ENCODE assay signal across 29 mouse cellular contexts in genomic region chr16:22879945-22880595, GRCm38 (mm10). TPM values are rescaled to one million over a fixed set of nuclear protein-coding genes. Genes with fewer than 3 reads are reported as not detected.
DNase-seq lines count a peak whose midpoint lies in the region; TF ChIP-seq lines count a peak whose summit lies in the region.
"Had no signal": no experiment of that assay in that cellular context is flagged by ENCODE, and none has a peak within 500 bp of the region (broad histone marks: within the 10 kb centered on the region; RNA-seq: fewer than 3 reads in every experiment).

No protein-coding gene starts in this region.

- peak overlapping the region; percentile 78 for H3K9ac ChIP-seq in liver, adult 2 months (ENCODE audit: low read depth, low read length)
- H3K9ac ChIP-seq: embryonic facial prominence, embryonic 12.5 days; hindbrain, embryonic 13.5 days; limb, embryonic 13.5 days; lung, embryonic 14.5 days; neural tube, embryonic 12.5 days had no signal

- peaks cover 41% of the 10 kb centered on the region for H3K4me1 ChIP-seq in liver, adult 2 months (ENCODE audit: control insufficient read depth, insufficient read depth, low read length)
- H3K4me1 ChIP-seq: hindbrain, embryonic 13.5 days; neural tube, embryonic 12.5 days had no signal

- H3K4me3 ChIP-seq in liver, adult 2 months (ENCODE audit: insufficient read depth, low read depth, low read length) = peak overlapping the region; percentile 36
- H3K4me3 ChIP-seq: embryonic facial prominence, embryonic 12.5 days; heart, embryonic 10.5 days; hindbrain, embryonic 13.5 days; limb, embryonic 13.5 days; neural tube, embryonic 12.5 days had no signal

- TF ChIP-seq CTCF in liver, adult 2 months (IDR thresholded peaks at IDR 0.05; ENCODE audit: low read depth, low read length) = no peak

- H3K36me3 ChIP-seq in liver, adult 2 months (ENCODE audit: control insufficient read depth, insufficient read depth, low read length) = no peaks in the 10 kb centered on the region
- H3K36me3 ChIP-seq: embryonic facial prominence, embryonic 12.5 days; G1E; heart, embryonic 10.5 days; hindbrain, embryonic 13.5 days; limb, embryonic 13.5 days; neural tube, embryonic 12.5 days had no signal

- 0 out of 2 replicates have a peak, but pooled peaks have one; percentile 31 for TF ChIP-seq POLR2A in liver, adult 2 months (IDR thresholded peaks at IDR 0.05; ENCODE audit: extremely low read depth, insufficient read depth, low read length)

- WGBS in liver, adult 2 months = 14% methylated on average over 7 of the region's 7 CpGs

- no peaks in the 10 kb centered on the region for H3K79me2 ChIP-seq in liver, adult 2 months (ENCODE audit: control insufficient read depth, insufficient read depth, low read length)

- H3K27ac ChIP-seq in liver, adult 2 months (replicated peaks; ENCODE audit: insufficient read depth, low read depth, low read length) = peak overlapping the region; percentile 100
- H3K27ac ChIP-seq: heart, embryonic 10.5 days; hindbrain, embryonic 13.5 days; limb, embryonic 13.5 days; macrophage; neural tube, embryonic 12.5 days had no signal

- peak; percentile 23 for DNase-seq in adrenal gland, postnatal 14 days
- DNase-seq in adrenal gland, postnatal 25 days = no peak
- peak; percentile 82 for DNase-seq in liver, adult 2 months (ENCODE audit: extremely low read depth, low read depth, low spot score)
- no peak for DNase-seq in liver
- DNase-seq in testis, postnatal 14 days (ENCODE audit: low spot score) = peak; percentile 27
- no peak for DNase-seq in testis, postnatal 10 days (ENCODE audit: low spot score)
- DNase-seq in thymus, postnatal 14 days = no peak
- DNase-seq: adrenal gland, adult 8-10 months; cerebellum, adult 11 months; kidney, adult 11 months; kidney, postnatal 10 days; lung, embryonic 14.5 days; right cerebral cortex, postnatal 25 days; thymus, adult 2 months had no signal

- no peaks in the 10 kb centered on the region for H3K27me3 ChIP-seq in liver, adult 2 months (ENCODE audit: control insufficient read depth, insufficient read depth, low read length)
- H3K27me3 ChIP-seq: hindbrain, embryonic 13.5 days; limb, embryonic 13.5 days; neural tube, embryonic 12.5 days had no signal

RNA-seq across cellular contexts. Expression of gene Ahsg, which starts 11.0 kb away (rescaled TPM):
- total RNA-seq in adrenal gland, postnatal 14 days (2021) = 223 and 3,596 TPM in 2 replicates
- 1.6 and 132 TPM in 2 replicates for total RNA-seq in adrenal gland, postnatal 25 days (2021)
- total RNA-seq in liver, adult 2 months (2014; rRNA removed) = 10,308 and 11,624 TPM in 2 replicates
- 17,109 and 17,601 TPM in 2 replicates for polyA plus RNA-seq in liver, adult 2 months (2012; rRNA removed)
- total RNA-seq: layer of hippocampus, adult 18-20 months; layer of hippocampus, postnatal 25 days; left cerebral cortex, postnatal 10 days; monocyte, adult 5-6 weeks had no signal
- polyA plus RNA-seq: embryonic facial prominence, embryonic 12.5 days; hindbrain, embryonic 13.5 days; limb, embryonic 13.5 days; macrophage had no signal

RNA-seq across cellular contexts. Expression of gene Dnajb11, which starts 22.4 kb away (rescaled TPM):
- 73.5 and 73.9 TPM in 2 replicates for total RNA-seq in adrenal gland, postnatal 14 days (2021)
- total RNA-seq in adrenal gland, postnatal 25 days (2021) = 71.4 and 71.9 TPM in 2 replicates
- 62.0 and 67.7 TPM in 2 replicates for total RNA-seq in liver, adult 2 months (2014; rRNA removed)
- polyA plus RNA-seq in liver, adult 2 months (2012; rRNA removed) = 20.7 and 23.9 TPM in 2 replicates

RNA-seq across cellular contexts. Expression of gene Tbccd1, which starts 22.6 kb away (rescaled TPM):
- 18.3 and 18.5 TPM in 2 replicates for total RNA-seq in adrenal gland, postnatal 14 days (2021)
- 16.4 and 23.6 TPM in 2 replicates for total RNA-seq in adrenal gland, postnatal 25 days (2021)
- 22.7 and 24.0 TPM in 2 replicates for total RNA-seq in liver, adult 2 months (2014; rRNA removed)
- 16.9 and 19.9 TPM in 2 replicates for polyA plus RNA-seq in liver, adult 2 months (2012; rRNA removed)

RNA-seq across cellular contexts. Expression of gene Fetub, which starts 38.1 kb away (rescaled TPM):
- 30.2 and 120 TPM in 2 replicates for total RNA-seq in adrenal gland, postnatal 14 days (2021)
- total RNA-seq in adrenal gland, postnatal 25 days (2021) = 78.1 and 82.3 TPM in 2 replicates
- 107 and 165 TPM in 2 replicates for total RNA-seq in liver, adult 2 months (2014; rRNA removed)
- 414 and 419 TPM in 2 replicates for polyA plus RNA-seq in liver, adult 2 months (2012; rRNA removed)
- total RNA-seq: monocyte, adult 5-6 weeks had no signal
- polyA plus RNA-seq: embryonic facial prominence, embryonic 12.5 days; forebrain, embryonic 16.5 days; heart, embryonic 10.5 days; heart, postnatal 0 days; hindbrain, embryonic 13.5 days; limb, embryonic 13.5 days; lung, embryonic 14.5 days; macrophage; midbrain, embryonic 11.5 days; neural tube, embryonic 12.5 days; spleen, adult 2 months had no signal

Comparison
In these comparisons a context has a peak if more than half of its experiments do, and no peak if none do; other contexts are left out.
1. DNase-seq: peak in adrenal gland, postnatal 14 days (single experiment), liver, adult 2 months (single experiment) and testis, postnatal 14 days (single experiment); none in adrenal gland, postnatal 25 days (single experiment), liver (single experiment), testis, postnatal 10 days (single experiment) and thymus, postnatal 14 days (single experiment).